Mouse (Mus musculus) lung, embryonic 15.5 days (tissue): ENCODE results near the gene Psmb8. TPM values are rescaled to one million over a fixed set of nuclear protein-coding genes. Genes with fewer than 3 reads are reported as not detected.

Experiments
- ATAC-seq: fragments of 200-750 bp; cut with Nextera tagmentation; 2 replicates; pipeline ENCODE4 v1.8.0; 2017; ENCODE audit warnings: moderate number of reproducible peaks, borderline replicate concordance; ENCODE audit not compliant: low FRiP score, low TSS enrichment; ENCODE audit errors: extremely low read depth
- H3K27ac ChIP-seq: fragments of 300-500 bp; sonication (generic); 2 replicates; pipeline ENCODE4 v1.5.1; 2015; ENCODE audit warnings: moderate library complexity, mild to moderate bottlenecking, inconsistent platforms
- H3K27me3 ChIP-seq: fragments of 300-500 bp; sonication (generic); 2 replicates; pipeline ENCODE4 v1.6.1; 2015; ENCODE audit warnings: inconsistent platforms
- H3K36me3 ChIP-seq: fragments of 300-500 bp; sonication (generic); 2 replicates; pipeline ENCODE4 v1.6.1; 2015; ENCODE audit warnings: inconsistent platforms
- H3K4me1 ChIP-seq: fragments of 300-500 bp; sonication (generic); 2 replicates; pipeline ENCODE4 v1.6.1; 2015; ENCODE audit warnings: inconsistent platforms
- H3K4me2 ChIP-seq: fragments of 300-500 bp; sonication (generic); 2 replicates; pipeline ENCODE4 v1.6.1; 2015; ENCODE audit warnings: inconsistent platforms, mild to moderate bottlenecking, moderate library complexity
- H3K4me3 ChIP-seq: fragments of 300-500 bp; sonication (generic); 2 replicates; pipeline ENCODE4 v1.5.1; 2015; ENCODE audit warnings: mild to moderate bottlenecking, inconsistent platforms
- H3K9ac ChIP-seq: fragments of 300-500 bp; sonication (generic); 2 replicates; pipeline ENCODE4 v1.6.1; 2015; ENCODE audit warnings: inconsistent platforms
- H3K9me3 ChIP-seq: fragments of 300-500 bp; sonication (generic); 2 replicates; pipeline ENCODE4 v1.6.1; 2016; ENCODE audit warnings: inconsistent platforms
- WGBS: fragments of 180-500 bp; shearing (Covaris S2); methylation state at CpG from one replicate; pipeline ENCODE4 v1.1.7; 2015; 5-methylcytosine and 5-hydroxymethylcytosine counted together
- polyA plus RNA-seq: library from polyadenylated mRNA; unstranded; fragments of >200 nt; fragmentation: Nextera tagmentation; extraction: Ambion mirVana; gene quantifications from 2 replicates; pipeline ENCODE4 v1.2.1, GENCODE M21; 2015

Gene Psmb8
- polyA plus RNA-seq, 1 experiment from 2014 or later: 29.7 TPM

GRCm38 (mm10) chr17:34238706-34239105, 41.2 kb downstream of the Psmb8 start, which contains the start of gene H2-Ob:
Gene H2-Ob, plus strand, starts transcription at chr17:34238903.
- no peaks in the 10 kb centered on the region for H3K27me3 ChIP-seq
- ATAC-seq: no peak
- WGBS: 62% methylated on average over 3 of the region's 3 CpGs
- H3K27ac ChIP-seq: peak within 1 kb of the TSS; percentile 59
- no peaks in the 10 kb centered on the region for H3K4me1 ChIP-seq
- H3K9me3 ChIP-seq: no peaks in the 10 kb centered on the region
- no peak within 1 kb of the TSS for H3K4me3 ChIP-seq
- peak within 1 kb of the TSS; percentile 34; the same call in 1 of the 2 replicates for H3K4me2 ChIP-seq
- no peak within 1 kb of the TSS for H3K9ac ChIP-seq
- no peaks in the 10 kb centered on the region for H3K36me3 ChIP-seq

- H3K9ac ChIP-seq: no peak overlapping the region
- H3K4me2 ChIP-seq: peak overlapping the region; percentile 34
- H3K4me1 ChIP-seq: no peaks in the 10 kb centered on the region
- H3K9me3 ChIP-seq: no peaks in the 10 kb centered on the region
- no peaks in the 10 kb centered on the region for H3K27me3 ChIP-seq
- WGBS: 34% methylated on average over 10 of the region's 10 CpGs
- H3K36me3 ChIP-seq: no peaks in the 10 kb centered on the region
- no peak for ATAC-seq
- H3K27ac ChIP-seq: peak overlapping the region; percentile 59
- H3K4me3 ChIP-seq: no peak overlapping the region
These were observed 42.1 kb downstream of the Psmb8 start for GRCm38 (mm10) chr17:34239601-34240041.

GRCm38 (mm10) chr17:34240366-34240765, 42.8 kb downstream of the Psmb8 start:
- Histone ChIP-seq H3K4me2 (no peak overlapping the region), H3K4me3 (no peak overlapping the region), H3K9ac (no peak overlapping the region), H3K27me3 (no peaks in the 10 kb centered on the region), H3K4me1 (no peaks in the 10 kb centered on the region), H3K27ac (no peak overlapping the region), H3K9me3 (no peaks in the 10 kb centered on the region), H3K36me3 (no peaks in the 10 kb centered on the region)
- WGBS: 60% methylated on average over 3 of the region's 3 CpGs
- no peak for ATAC-seq

GRCm38 (mm10) chr17:34240916-34241315, 43.4 kb downstream of the Psmb8 start:
- H3K9me3 ChIP-seq: no peaks in the 10 kb centered on the region
- 75% methylated on average over 6 of the region's 6 CpGs for WGBS
- no peak overlapping the region for H3K4me2 ChIP-seq
- H3K36me3 ChIP-seq: no peaks in the 10 kb centered on the region
- no peak overlapping the region for H3K4me3 ChIP-seq
- no peaks in the 10 kb centered on the region for H3K4me1 ChIP-seq
- no peak for ATAC-seq
- H3K27ac ChIP-seq: no peak overlapping the region
- no peaks in the 10 kb centered on the region for H3K27me3 ChIP-seq
- no peak overlapping the region for H3K9ac ChIP-seq

GRCm38 (mm10) chr17:34244656-34245055, 47.1 kb downstream of the Psmb8 start:
- 72% methylated on average over 4 of the region's 4 CpGs for WGBS
- Histone ChIP-seq H3K9ac (no peak overlapping the region), H3K36me3 (no peaks in the 10 kb centered on the region), H3K9me3 (no peaks in the 10 kb centered on the region), H3K4me2 (no peak overlapping the region), H3K27me3 (no peaks in the 10 kb centered on the region; the same call in 1 of the 2 replicates), H3K27ac (no peak overlapping the region), H3K4me1 (no peaks in the 10 kb centered on the region), H3K4me3 (no peak overlapping the region)
- ATAC-seq: no peak

- H3K36me3 ChIP-seq: no peaks in the 10 kb centered on the region
- H3K9me3 ChIP-seq: no peaks in the 10 kb centered on the region
- no peak overlapping the region for H3K9ac ChIP-seq
- H3K4me3 ChIP-seq: no peak overlapping the region
- WGBS: 82% methylated on average over 3 of the region's 3 CpGs
- H3K27me3 ChIP-seq: no peaks in the 10 kb centered on the region; the same call in 1 of the 2 replicates
- H3K27ac ChIP-seq: no peak overlapping the region
- ATAC-seq: no peak
- H3K4me1 ChIP-seq: no peaks in the 10 kb centered on the region
- H3K4me2 ChIP-seq: no peak overlapping the region
These were observed 49.5 kb downstream of the Psmb8 start for GRCm38 (mm10) chr17:34247047-34247446.

- 32% methylated on average over 2 of the region's 2 CpGs for WGBS
- no peak for ATAC-seq
- Histone ChIP-seq H3K27ac (no peak overlapping the region), H3K9ac (no peak overlapping the region), H3K4me3 (no peak overlapping the region), H3K27me3 (no peaks in the 10 kb centered on the region; the same call in 1 of the 2 replicates), H3K4me2 (no peak overlapping the region), H3K9me3 (no peaks in the 10 kb centered on the region), H3K36me3 (no peaks in the 10 kb centered on the region), H3K4me1 (no peaks in the 10 kb centered on the region)
These were observed 51.2 kb downstream of the Psmb8 start for GRCm38 (mm10) chr17:34248764-34249163.

- Histone ChIP-seq H3K9ac (no peak overlapping the region), H3K9me3 (no peaks in the 10 kb centered on the region), H3K27ac (no peak overlapping the region), H3K36me3 (no peaks in the 10 kb centered on the region), H3K4me2 (no peak overlapping the region), H3K4me3 (no peak overlapping the region), H3K27me3 (no peaks in the 10 kb centered on the region; the same call in 1 of the 2 replicates), H3K4me1 (no peaks in the 10 kb centered on the region)
- no peak for ATAC-seq
- 43% methylated on average over 3 of the region's 3 CpGs for WGBS
These were observed 51.8 kb downstream of the Psmb8 start for GRCm38 (mm10) chr17:34249361-34249760.

- Histone ChIP-seq H3K9ac (no peak overlapping the region), H3K9me3 (no peaks in the 10 kb centered on the region), H3K36me3 (no peaks in the 10 kb centered on the region), H3K27ac (no peak overlapping the region), H3K4me2 (no peak overlapping the region), H3K4me1 (no peaks in the 10 kb centered on the region), H3K4me3 (no peak overlapping the region), H3K27me3 (no peaks in the 10 kb centered on the region; the same call in 1 of the 2 replicates)
- 15% methylated on average over 4 of the region's 4 CpGs for WGBS
- ATAC-seq: no peak
These were observed 52.4 kb downstream of the Psmb8 start for GRCm38 (mm10) chr17:34249878-34250277.

Other genes starting within 250 kb of the Psmb8 start
- gene B3galt4, start 246.2 kb upstream of the Psmb8 start, polyA plus RNA-seq: 3.8 and 4.3 TPM in 2 replicates
- gene Vps52, start 241.9 kb upstream of the Psmb8 start, polyA plus RNA-seq: 49.3 and 55.4 TPM in 2 replicates
- 1,650 and 1,822 TPM in 2 replicates for gene Rps18, start 241.7 kb upstream of the Psmb8 start, polyA plus RNA-seq
- gene H2-K1, start 197.4 kb upstream of the Psmb8 start, polyA plus RNA-seq: 49.7 and 69.2 TPM in 2 replicates
- 20.9 and 23.2 TPM in 2 replicates for gene Ring1, start 173.0 kb upstream of the Psmb8 start, polyA plus RNA-seq
- gene H2-Ke6, start 169.7 kb upstream of the Psmb8 start, polyA plus RNA-seq: 46.1 and 49.1 TPM in 2 replicates
- 192 and 205 TPM in 2 replicates for gene Slc39a7, start 166.0 kb upstream of the Psmb8 start, polyA plus RNA-seq
- gene Rxrb, start 165.9 kb upstream of the Psmb8 start, polyA plus RNA-seq: 47.5 and 56.0 TPM in 2 replicates
- 4.1 and 5.0 TPM in 2 replicates for gene Col11a2, start 158.3 kb upstream of the Psmb8 start, polyA plus RNA-seq
- 0.44 and 1.0 TPM in 2 replicates for gene H2-Oa, start 105.4 kb upstream of the Psmb8 start, polyA plus RNA-seq
- 12.1 and 13.8 TPM in 2 replicates for gene H2-DMa, start 78.2 kb upstream of the Psmb8 start, polyA plus RNA-seq
- 102 and 106 TPM in 2 replicates for gene Brd2, start 75.1 kb upstream of the Psmb8 start, polyA plus RNA-seq
- 1.8 and 1.9 TPM in 2 replicates for gene H2-DMb2, start 54.4 kb upstream of the Psmb8 start, polyA plus RNA-seq
- 2.0 and 3.2 TPM in 2 replicates for gene H2-DMb1, start 44.6 kb upstream of the Psmb8 start, polyA plus RNA-seq
- gene Tap1, start 10.2 kb upstream of the Psmb8 start, polyA plus RNA-seq: 6.7 and 7.6 TPM in 2 replicates
- gene Psmb9, start 10.0 kb upstream of the Psmb8 start, polyA plus RNA-seq: 6.5 and 10.8 TPM in 2 replicates
- gene Tap2, start 5.8 kb downstream of the Psmb8 start, polyA plus RNA-seq: 8.6 and 12.7 TPM in 2 replicates
- gene H2-Ob, start 41.2 kb downstream of the Psmb8 start, polyA plus RNA-seq: 0.09 and 0.14 TPM in 2 replicates
- gene H2-Ab1, start 60.0 kb downstream of the Psmb8 start, polyA plus RNA-seq: 12.1 and 42.0 TPM in 2 replicates
- 6.3 and 18.9 TPM in 2 replicates for gene H2-Aa, start 90.1 kb downstream of the Psmb8 start, polyA plus RNA-seq
- 4.7 and 12.0 TPM in 2 replicates for gene H2-Eb1, start 108.1 kb downstream of the Psmb8 start, polyA plus RNA-seq
- gene H2-Eb2, start 127.9 kb downstream of the Psmb8 start, polyA plus RNA-seq: 0.11 TPM in 1 of 2 replicates, not detected in the other
- gene Btnl2, start 157.1 kb downstream of the Psmb8 start, polyA plus RNA-seq: 0.08 and 0.16 TPM in 2 replicates
- not detected in 2 replicates for gene Btnl1, start 179.4 kb downstream of the Psmb8 start, polyA plus RNA-seq
- gene BC051142, start 201.1 kb downstream of the Psmb8 start, polyA plus RNA-seq: 0.37 and 0.89 TPM in 2 replicates